ENCODE assay signal across 13 mouse cellular contexts in genomic region chr15:93226930-93227763, GRCm38 (mm10). TPM values are rescaled to one million over a fixed set of nuclear protein-coding genes. Genes with fewer than 3 reads are reported as not detected.
DNase-seq lines count a peak whose midpoint lies in the region; ATAC-seq lines count a peak whose summit lies in the region.
"Had no signal": no experiment of that assay in that cellular context is flagged by ENCODE, and none has a peak within 500 bp of the region (broad histone marks: within the 10 kb centered on the region; RNA-seq: fewer than 3 reads in every experiment).

No protein-coding gene starts in this region.

- WGBS in hindbrain, embryonic 13.5 days: 80% methylated on average over 10 of the region's 10 CpGs
- 91% methylated on average over 10 of the region's 10 CpGs for WGBS in hindbrain, embryonic 11.5 days
- 84% methylated on average over 10 of the region's 10 CpGs for WGBS in hindbrain, embryonic 14.5 days

- H3K4me3 ChIP-seq in hindbrain, embryonic 13.5 days: no peak overlapping the region
- no peak overlapping the region for H3K4me3 ChIP-seq in hindbrain, embryonic 11.5 days (ENCODE audit: low read depth, low read length)
- H3K4me3 ChIP-seq in hindbrain, embryonic 14.5 days (replicated peaks; ENCODE audit: low read length): no peak overlapping the region
- H3K4me3 ChIP-seq: heart, embryonic 10.5 days; left cerebral cortex, adult 2 months; limb, embryonic 13.5 days had no signal

- no peak for DNase-seq in hindbrain, embryonic 11.5 days (ENCODE audit: low spot score)
- DNase-seq in brain, adult 2 months (ENCODE audit: low read depth, low spot score): peak; percentile 51
- DNase-seq in cerebellum, postnatal 10 days: peak; percentile 53 to 59
- DNase-seq in hindbrain, embryonic 14.5 days (ENCODE audit: low spot score): no peak
- DNase-seq in layer of hippocampus, adult 8-10 months (ENCODE audit: low spot score in 2 of 2): no peak
- DNase-seq in gastrocnemius, postnatal 14 days: no peak
- no peak for DNase-seq in layer of hippocampus, postnatal 36 days
- DNase-seq: kidney, adult 11 months had no signal

- H3K9me3 ChIP-seq in hindbrain, embryonic 13.5 days: no peaks in the 10 kb centered on the region
- H3K9me3 ChIP-seq in hindbrain, embryonic 11.5 days (ENCODE audit: control insufficient read depth, low read length): no peaks in the 10 kb centered on the region
- no peaks in the 10 kb centered on the region for H3K9me3 ChIP-seq in hindbrain, embryonic 14.5 days (ENCODE audit: control insufficient read depth, low read length)
- H3K9me3 ChIP-seq: heart, embryonic 10.5 days; limb, embryonic 13.5 days had no signal

- no peak overlapping the region for H3K4me2 ChIP-seq in hindbrain, embryonic 13.5 days
- H3K4me2 ChIP-seq in hindbrain, embryonic 11.5 days (replicated peaks; ENCODE audit: low read depth, low read length): no peak overlapping the region
- H3K4me2 ChIP-seq in hindbrain, embryonic 14.5 days (replicated peaks): no peak overlapping the region
- H3K4me2 ChIP-seq: limb, embryonic 13.5 days had no signal

- intact Hi-C loops in gastrocnemius, postnatal 14 days (cut with DNase I; ENCODE audit: low total_unique reads): no loop called here

- peak overlapping the region; percentile 45 for H3K27ac ChIP-seq in hindbrain, embryonic 13.5 days
- H3K27ac ChIP-seq in hindbrain, embryonic 11.5 days (ENCODE audit: low read depth, low read length): no peak overlapping the region
- H3K27ac ChIP-seq in hindbrain, embryonic 14.5 days: no peak overlapping the region
- H3K27ac ChIP-seq: heart, embryonic 10.5 days; left cerebral cortex, adult 2 months; limb, embryonic 13.5 days; macrophage had no signal

- ATAC-seq in hindbrain, embryonic 13.5 days (ENCODE audit: low FRiP score): 0 out of 2 replicates have a peak, but pooled peaks have one; percentile 66
- ATAC-seq in hindbrain, embryonic 11.5 days (ENCODE audit: low FRiP score): no peak
- ATAC-seq in hindbrain, embryonic 14.5 days (ENCODE audit: low FRiP score): 0 out of 2 replicates have a peak, but pooled peaks have one; percentile 14

- no peaks in the 10 kb centered on the region for H3K27me3 ChIP-seq in hindbrain, embryonic 13.5 days
- H3K27me3 ChIP-seq in hindbrain, embryonic 11.5 days (ENCODE audit: control insufficient read depth, insufficient read depth, low read length): no peaks in the 10 kb centered on the region
- no peaks in the 10 kb centered on the region for H3K27me3 ChIP-seq in hindbrain, embryonic 14.5 days (ENCODE audit: control insufficient read depth, insufficient read depth, low read length)
- H3K27me3 ChIP-seq: limb, embryonic 13.5 days had no signal

- H3K36me3 ChIP-seq in hindbrain, embryonic 13.5 days: no peaks in the 10 kb centered on the region
- no peaks in the 10 kb centered on the region for H3K36me3 ChIP-seq in hindbrain, embryonic 11.5 days (ENCODE audit: control insufficient read depth, insufficient read depth, low read length)
- H3K36me3 ChIP-seq in hindbrain, embryonic 14.5 days (replicated peaks; ENCODE audit: control insufficient read depth, insufficient read depth): no peaks in the 10 kb centered on the region
- H3K36me3 ChIP-seq: heart, embryonic 10.5 days; limb, embryonic 13.5 days had no signal

- H3K9ac ChIP-seq in hindbrain, embryonic 13.5 days: 0 out of 2 replicates have a peak overlapping the region, but pooled peaks have one; percentile 11
- H3K9ac ChIP-seq in hindbrain, embryonic 11.5 days (ENCODE audit: low read depth, low read length): no peak overlapping the region
- no peak overlapping the region for H3K9ac ChIP-seq in hindbrain, embryonic 14.5 days
- H3K9ac ChIP-seq: limb, embryonic 13.5 days had no signal

- peaks cover 14% of the 10 kb centered on the region for H3K4me1 ChIP-seq in hindbrain, embryonic 13.5 days (replicated peaks)
- H3K4me1 ChIP-seq in hindbrain, embryonic 11.5 days (replicated peaks; ENCODE audit: control insufficient read depth, insufficient read depth, low read length): no peaks in the 10 kb centered on the region
- 0 out of 2 replicates have a peak, but pooled peaks cover 3% of the 10 kb centered on the region for H3K4me1 ChIP-seq in hindbrain, embryonic 14.5 days (replicated peaks; ENCODE audit: control insufficient read depth, insufficient read depth, low read length)
- H3K4me1 ChIP-seq: heart, embryonic 10.5 days had no signal

RNA-seq across cellular contexts. Expression of gene Gxylt1, which starts 47.8 kb away (rescaled TPM):
- polyA plus RNA-seq in hindbrain, embryonic 13.5 days (2015; fragmentation: Nextera tagmentation; extraction: Ambion mirVana): 7.8 and 8.7 TPM in 2 replicates
- polyA plus RNA-seq in hindbrain, embryonic 11.5 days (2014; fragmentation: Nextera tagmentation; extraction: Ambion mirVana): 13.5 and 16.2 TPM in 2 replicates
- 6.5 and 7.3 TPM in 2 replicates for polyA plus RNA-seq in hindbrain, embryonic 14.5 days (2014; fragmentation: Nextera tagmentation; extraction: Ambion mirVana)
- total RNA-seq in layer of hippocampus, adult 8-10 months (2022): 10 to 100 TPM; 12.0 to 13.0 (median 12.4) TPM
- total RNA-seq in gastrocnemius, postnatal 14 days (2021): 1 to 10 TPM; 5.9 to 6.8 TPM
- 10 to 100 TPM; 11.0 to 11.4 TPM for total RNA-seq in layer of hippocampus, postnatal 36 days (2021)

Comparison
In these comparisons a context has a peak if more than half of its experiments do, and no peak if none do; other contexts are left out.
1. DNase-seq: peak in brain, adult 2 months (single experiment) and cerebellum, postnatal 10 days (2 of 2); none in hindbrain, embryonic 11.5 days (single experiment), hindbrain, embryonic 14.5 days (single experiment), layer of hippocampus, adult 8-10 months (0 of 2), gastrocnemius, postnatal 14 days (single experiment) and layer of hippocampus, postnatal 36 days (0 of 2).